Mouse (Mus musculus) lung, adult 10 weeks (tissue): ENCODE data around the gene Pcbp2. TPM values are rescaled to one million over a fixed set of nuclear protein-coding genes. Genes with fewer than 3 reads are reported as not detected.

ENCODE experiments used
- polyA plus RNA-seq: library from polyadenylated mRNA; stranded (reverse); fragments of 350-450 nt; fragmentation: Illumina TruSeq; extraction: RNeasy Lipid Tissue Mini Kit (QIAGEN cat#74804); gene quantifications from one replicate; pipeline ENCODE4 v1.2.3, GENCODE M21; 2014; ENCODE audit warnings: low read depth, low replicate concordance; ENCODE audit not compliant: insufficient read depth

Gene Pcbp2
- polyA plus RNA-seq: 289 TPM

DNA sequence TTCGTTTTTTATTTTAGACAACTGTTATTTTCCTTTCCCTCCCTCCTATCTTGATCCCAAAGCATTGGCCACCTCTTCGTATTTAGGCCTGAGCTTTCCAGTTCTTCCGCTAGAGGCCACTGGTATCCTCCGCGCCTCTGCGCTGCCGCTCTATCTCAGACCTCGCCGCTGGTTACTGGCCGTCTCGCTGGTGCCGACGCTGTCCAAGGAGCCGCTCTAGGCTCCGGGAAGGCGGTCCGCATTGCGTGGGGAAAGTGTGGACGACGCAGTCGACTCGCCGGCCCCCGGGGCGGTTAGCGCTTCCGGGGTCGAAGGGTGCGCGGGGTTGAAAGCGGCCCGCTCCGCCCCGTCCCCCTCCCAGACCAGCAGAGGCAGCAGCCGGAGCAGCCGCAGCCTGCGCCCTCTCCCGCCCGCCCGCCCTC lies at the start of gene Pcbp2:
Gene Pcbp2, plus strand, starts transcription at position 357 of the 422 bp plus-strand sequence.

GRCm38 (mm10) chr15:102445146-102445545 lies 25.2 kb upstream of the Pcbp2 start, which contains the start of gene Amhr2:
Gene Amhr2, plus strand, starts transcription at chr15:102445367.

DNA sequence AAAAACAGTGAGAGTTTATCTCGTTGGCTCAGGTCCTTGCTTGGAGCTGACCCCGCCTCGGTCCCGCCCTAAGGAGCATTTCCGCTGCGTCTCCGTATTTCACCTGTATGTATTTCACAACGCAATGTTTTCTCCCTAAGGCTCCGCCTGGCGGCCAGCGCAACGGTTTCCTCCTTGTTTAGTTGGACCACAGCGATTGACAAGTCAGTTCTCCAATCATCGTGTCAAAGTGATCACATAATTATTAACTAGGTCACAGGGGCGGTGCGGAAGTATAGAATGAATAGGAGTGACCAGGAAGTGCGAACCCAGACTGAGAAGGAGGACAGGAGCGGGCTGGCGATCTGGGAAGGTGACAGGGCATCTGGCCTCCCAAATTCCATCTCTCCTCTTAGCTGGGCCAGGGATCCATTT lies 11.4 kb upstream of the Pcbp2 start, which contains the start of gene Prr13:
Gene Prr13, plus strand, starts transcription at position 125 of the 414 bp plus-strand sequence.

DNA sequence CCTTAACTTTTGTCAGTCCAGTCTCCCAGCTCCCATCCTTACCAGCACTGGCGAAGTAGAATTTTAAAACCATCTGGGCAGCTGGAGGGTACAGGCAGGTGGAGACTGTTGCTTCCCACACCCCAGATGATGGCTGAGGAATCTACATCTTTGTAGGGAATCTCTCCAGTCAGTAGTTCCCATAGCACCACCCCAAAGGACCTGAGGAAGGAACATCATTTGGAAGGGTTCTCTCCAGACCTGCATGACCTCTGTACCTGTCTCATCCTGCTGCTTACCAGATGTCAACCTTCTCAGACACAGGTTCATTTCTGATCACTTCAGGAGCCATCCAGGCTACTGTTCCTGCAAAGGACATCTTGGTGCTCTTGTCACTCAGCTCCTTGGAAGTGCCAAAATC lies 33.1 kb downstream of the Pcbp2 start, which contains the start of gene Gm10337:
Gene Gm10337, plus strand, starts transcription at position 276 of the 400 bp plus-strand sequence.

GRCm38 (mm10) chr15:102516728-102517404 lies 46.5 kb downstream of the Pcbp2 start, which contains the start of gene Map3k12:
Gene Map3k12, minus strand, starts transcription at chr15:102517064.

DNA sequence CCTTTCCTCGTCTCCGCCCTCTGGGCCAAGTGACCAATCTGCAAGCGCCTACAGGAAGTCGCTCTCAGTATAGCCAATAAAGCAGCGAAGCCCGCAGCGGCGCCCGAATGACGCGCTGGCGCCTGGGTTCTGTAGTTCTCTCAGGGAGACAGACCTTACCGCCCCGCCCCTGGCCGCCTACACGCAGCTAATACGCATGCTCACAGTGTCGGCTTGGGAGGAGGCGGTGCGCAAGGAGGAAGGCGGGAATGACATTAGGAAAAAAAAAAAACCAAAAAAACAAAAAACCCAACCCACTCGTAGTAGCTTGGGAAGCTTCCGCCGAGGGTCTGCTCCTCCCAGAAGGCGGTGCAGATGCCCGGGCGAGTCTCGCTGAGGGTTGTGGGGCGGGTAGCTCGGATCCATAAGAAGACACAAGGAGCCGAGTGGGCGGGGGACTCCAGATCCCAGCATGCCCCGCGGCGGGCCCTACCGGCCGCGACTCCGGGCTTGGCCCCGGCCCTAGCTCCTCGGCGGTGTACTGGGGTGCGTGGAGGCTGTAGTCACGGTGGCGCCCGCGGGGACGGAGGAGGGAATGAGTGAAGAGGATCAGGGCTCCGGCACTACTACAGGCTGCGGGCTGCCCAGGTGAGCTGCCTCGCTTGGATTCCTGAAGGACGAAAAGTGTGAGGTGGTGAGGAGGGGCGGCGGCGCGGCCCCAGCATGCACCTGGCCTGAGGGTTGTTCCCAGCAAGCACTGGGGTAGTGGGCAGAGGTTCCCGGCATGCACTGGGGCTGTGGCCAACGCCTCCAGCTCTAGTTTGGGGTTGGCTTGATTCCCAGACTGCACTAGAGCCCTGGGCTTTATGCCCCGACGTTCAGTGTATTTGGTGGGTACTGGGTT lies 47.9 kb downstream of the Pcbp2 start, which contains the start of gene Tarbp2:
Gene Tarbp2, plus strand, starts transcription at position 217 of the 883 bp plus-strand sequence.

DNA sequence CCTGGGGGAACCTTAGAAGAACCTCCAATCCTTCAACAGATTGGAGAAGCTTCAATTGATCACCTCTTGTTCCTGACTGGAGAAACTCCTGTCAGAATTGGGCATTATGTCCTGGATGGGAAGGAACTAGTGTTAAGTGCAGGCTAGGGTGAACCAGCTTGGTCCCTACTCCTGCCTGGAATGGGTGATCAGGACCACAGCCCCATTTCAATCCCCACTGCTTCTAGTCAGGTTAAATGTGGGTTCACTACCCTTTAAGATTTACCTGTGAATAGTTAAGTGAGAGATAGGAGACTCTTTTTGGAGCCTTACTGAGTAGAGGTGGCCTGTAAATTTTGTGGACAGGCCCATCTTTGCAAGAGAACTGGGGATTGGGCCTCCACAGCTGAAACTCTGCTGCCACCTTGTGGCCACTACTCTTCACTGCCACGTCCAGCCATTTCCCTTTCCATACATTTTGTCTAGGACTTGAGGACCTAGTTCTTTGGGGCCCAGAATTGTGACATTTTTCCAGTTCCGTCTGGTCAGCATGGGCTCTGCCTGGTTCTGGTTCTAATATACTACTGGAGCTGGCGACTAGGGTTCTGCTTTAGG lies 54.6 kb downstream of the Pcbp2 start, which contains the start of gene Npff:
Gene Npff, minus strand, starts transcription at position 51 of the 594 bp plus-strand sequence.

Other genes with a start within 250 kb of the Pcbp2 start
- 31.0 TPM for gene Itgb7, start 238.6 kb upstream of the Pcbp2 start, polyA plus RNA-seq
- 32.8 TPM for gene Rarg, start 213.0 kb upstream of the Pcbp2 start, polyA plus RNA-seq
- gene Gm9918, start 200.0 kb upstream of the Pcbp2 start, polyA plus RNA-seq: 0.10 TPM
- 38.5 TPM for gene Mfsd5, start 191.1 kb upstream of the Pcbp2 start, polyA plus RNA-seq
- 1.2 TPM for gene Espl1, start 174.3 kb upstream of the Pcbp2 start, polyA plus RNA-seq
- 792 TPM for gene Pfdn5, start 144.4 kb upstream of the Pcbp2 start, polyA plus RNA-seq
- 41.8 TPM for gene Myg1, start 138.8 kb upstream of the Pcbp2 start, polyA plus RNA-seq
- 13.3 TPM for gene Aaas, start 119.8 kb upstream of the Pcbp2 start, polyA plus RNA-seq
- gene Sp7, start 103.4 kb upstream of the Pcbp2 start, polyA plus RNA-seq: not detected
- 12.7 TPM for gene Sp1, start 64.4 kb upstream of the Pcbp2 start, polyA plus RNA-seq
- 9.2 TPM for gene Amhr2, start 25.2 kb upstream of the Pcbp2 start, polyA plus RNA-seq
- 139 TPM for gene Prr13, start 11.5 kb upstream of the Pcbp2 start, polyA plus RNA-seq
- gene Gm10337, start 33.2 kb downstream of the Pcbp2 start, polyA plus RNA-seq: not detected
- gene Map3k12, start 46.5 kb downstream of the Pcbp2 start, polyA plus RNA-seq: 3.0 TPM
- 23.7 TPM for gene Tarbp2, start 47.7 kb downstream of the Pcbp2 start, polyA plus RNA-seq
- gene Npff, start 54.4 kb downstream of the Pcbp2 start, polyA plus RNA-seq: 3.4 TPM
- gene Gm28047, start 154.5 kb downstream of the Pcbp2 start, polyA plus RNA-seq: not detected
- gene Atf7, start 154.9 kb downstream of the Pcbp2 start, polyA plus RNA-seq: 48.0 TPM
- 300 TPM for gene Atp5g2, start 201.8 kb downstream of the Pcbp2 start, polyA plus RNA-seq